21 mouse cellular contexts compared by ENCODE assay signal in the genomic region with DNA sequence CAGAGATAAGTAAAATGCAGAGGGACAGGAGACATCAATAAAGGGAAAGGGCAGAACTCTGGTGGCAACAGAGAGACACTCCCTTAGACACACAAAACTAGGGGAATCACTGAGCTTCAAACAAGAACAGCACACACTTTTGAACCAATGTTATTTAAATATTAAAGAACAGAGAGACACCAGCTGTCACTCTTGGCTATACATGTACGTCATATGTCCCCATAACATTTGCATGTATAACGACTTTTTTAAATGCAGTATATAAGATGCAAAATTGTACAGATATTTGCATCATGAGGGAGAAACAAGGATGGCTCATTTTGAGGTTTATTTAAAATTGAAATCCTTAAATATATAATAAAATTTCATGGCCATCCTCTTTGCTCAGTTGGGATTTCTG.
"Had no signal": no experiment of that assay in that cellular context is flagged by ENCODE, and none has a peak within 500 bp of the region (broad histone marks: within the 10 kb centered on the region; RNA-seq: fewer than 3 reads in every experiment).

No protein-coding gene starts in this region.

- H3K9ac ChIP-seq: liver, postnatal 0 days; lung, embryonic 15.5 days; midbrain, embryonic 12.5 days; neural tube, embryonic 13.5 days; neural tube, embryonic 15.5 days had no signal

- H3K4me2 ChIP-seq: lung, embryonic 15.5 days; midbrain, embryonic 12.5 days; neural tube, embryonic 13.5 days; neural tube, embryonic 15.5 days had no signal

- H3K27ac ChIP-seq: lung, embryonic 15.5 days; midbrain, embryonic 10.5 days; midbrain, embryonic 12.5 days; neural tube, embryonic 13.5 days; neural tube, embryonic 15.5 days had no signal

- H3K4me3 ChIP-seq: lung, embryonic 15.5 days; midbrain, embryonic 10.5 days; midbrain, embryonic 12.5 days; myocyte; neural tube, embryonic 13.5 days; neural tube, embryonic 15.5 days had no signal

- DNase-seq: liver, postnatal 0 days; lung, adult 2 months; lung, postnatal 14 days; lung, postnatal 4 days; midbrain, embryonic 14.5 days; retina, postnatal 1 day; right cerebral cortex, adult 18-20 months; right cerebral cortex, postnatal 25 days; right cerebral cortex, postnatal 4 days; spleen, adult 18-20 months; thymus, adult 2 months; thymus, postnatal 25 days; thymus, postnatal 4 days had no signal

- H3K9me3 ChIP-seq: lung, embryonic 15.5 days; midbrain, embryonic 10.5 days; midbrain, embryonic 12.5 days; neural tube, embryonic 13.5 days; neural tube, embryonic 15.5 days had no signal

- H3K27me3 ChIP-seq: lung, embryonic 15.5 days; midbrain, embryonic 12.5 days; neural tube, embryonic 13.5 days; neural tube, embryonic 15.5 days had no signal

- H3K36me3 ChIP-seq: lung, embryonic 15.5 days; midbrain, embryonic 10.5 days; midbrain, embryonic 12.5 days; neural tube, embryonic 13.5 days; neural tube, embryonic 15.5 days had no signal

- ATAC-seq: liver, postnatal 0 days; lung, postnatal 0 days; midbrain, embryonic 16.5 days had no signal

- H3K4me1 ChIP-seq: lung, embryonic 15.5 days; midbrain, embryonic 10.5 days; midbrain, embryonic 12.5 days; neural tube, embryonic 13.5 days; neural tube, embryonic 15.5 days had no signal
